9 mouse cellular contexts compared by ENCODE assay signal in genomic region chr5:140872532-140873038, GRCm38 (mm10). TPM values are rescaled to one million over a fixed set of nuclear protein-coding genes. Genes with fewer than 3 reads are reported as not detected.
DNase-seq lines count a peak whose midpoint lies in the region; ATAC-seq lines count a peak whose summit lies in the region.
"Had no signal": no experiment of that assay in that cellular context is flagged by ENCODE, and none has a peak within 500 bp of the region (broad histone marks: within the 10 kb centered on the region; RNA-seq: fewer than 3 reads in every experiment).

No protein-coding gene starts in this region.

- H3K4me1 ChIP-seq in forebrain, embryonic 12.5 days = peaks cover 18% of the 10 kb centered on the region
- H3K4me1 ChIP-seq in forebrain, embryonic 16.5 days (replicated peaks; ENCODE audit: control insufficient read depth, insufficient read depth, low read length) = peaks cover 6% of the 10 kb centered on the region; the same call in 1 of the 2 replicates
- peaks cover 19% of the 10 kb centered on the region for H3K4me1 ChIP-seq in intestine, embryonic 15.5 days (replicated peaks)
- peaks cover 2% of the 10 kb centered on the region; the same call in 1 of the 2 replicates for H3K4me1 ChIP-seq in midbrain, embryonic 11.5 days (ENCODE audit: control insufficient read depth, insufficient read depth, low read length)

- H3K36me3 ChIP-seq in forebrain, embryonic 12.5 days (replicated peaks) = no peaks in the 10 kb centered on the region
- H3K36me3 ChIP-seq in forebrain, embryonic 16.5 days (ENCODE audit: control insufficient read depth, insufficient read depth) = no peaks in the 10 kb centered on the region
- no peaks in the 10 kb centered on the region for H3K36me3 ChIP-seq in intestine, embryonic 15.5 days
- H3K36me3 ChIP-seq in midbrain, embryonic 11.5 days (ENCODE audit: control insufficient read depth, insufficient read depth, low read length) = no peaks in the 10 kb centered on the region

- 16% methylated on average over 11 of the region's 11 CpGs for WGBS in forebrain, embryonic 12.5 days
- WGBS in forebrain, embryonic 16.5 days = 25% methylated on average over 11 of the region's 11 CpGs
- 21% methylated on average over 11 of the region's 11 CpGs for WGBS in intestine, embryonic 15.5 days
- 29% methylated on average over 11 of the region's 11 CpGs for WGBS in midbrain, embryonic 11.5 days

- ATAC-seq in forebrain, embryonic 12.5 days (ENCODE audit: low FRiP score) = peak; percentile 36; the same call in 1 of the 2 replicates
- ATAC-seq in forebrain, embryonic 16.5 days = no peak
- ATAC-seq in intestine, embryonic 15.5 days = peak; percentile 72
- 0 out of 2 replicates have a peak, but pooled peaks have one; percentile 42 for ATAC-seq in midbrain, embryonic 11.5 days (ENCODE audit: low FRiP score)

- no peak overlapping the region for H3K9ac ChIP-seq in forebrain, embryonic 12.5 days
- H3K9ac ChIP-seq in forebrain, embryonic 16.5 days (replicated peaks; ENCODE audit: low read depth, low read length) = no peak overlapping the region
- H3K9ac ChIP-seq in intestine, embryonic 15.5 days = no peak overlapping the region
- no peak overlapping the region for H3K9ac ChIP-seq in midbrain, embryonic 11.5 days (ENCODE audit: low read length)

- no peaks in the 10 kb centered on the region for H3K9me3 ChIP-seq in forebrain, embryonic 12.5 days
- H3K9me3 ChIP-seq in forebrain, embryonic 16.5 days (ENCODE audit: control insufficient read depth, low read length) = no peaks in the 10 kb centered on the region
- no peaks in the 10 kb centered on the region for H3K9me3 ChIP-seq in intestine, embryonic 15.5 days
- H3K9me3 ChIP-seq in midbrain, embryonic 11.5 days (ENCODE audit: control insufficient read depth, low read length) = no peaks in the 10 kb centered on the region

- no peak overlapping the region for H3K27ac ChIP-seq in forebrain, embryonic 12.5 days
- no peak overlapping the region for H3K27ac ChIP-seq in forebrain, embryonic 16.5 days (ENCODE audit: low read length)
- peak overlapping the region; percentile 80 for H3K27ac ChIP-seq in intestine, embryonic 15.5 days
- H3K27ac ChIP-seq in midbrain, embryonic 11.5 days (ENCODE audit: low read depth, low read length) = no peak overlapping the region

- H3K4me2 ChIP-seq in forebrain, embryonic 12.5 days = peak overlapping the region; percentile 17
- H3K4me2 ChIP-seq in forebrain, embryonic 16.5 days (ENCODE audit: low read length) = no peak overlapping the region
- H3K4me2 ChIP-seq in intestine, embryonic 15.5 days (replicated peaks) = peak overlapping the region; percentile 45
- no peak overlapping the region for H3K4me2 ChIP-seq in midbrain, embryonic 11.5 days

- peaks cover 15% of the 10 kb centered on the region for H3K27me3 ChIP-seq in forebrain, embryonic 12.5 days
- peaks cover 11% of the 10 kb centered on the region; the same call in 1 of the 2 replicates for H3K27me3 ChIP-seq in forebrain, embryonic 16.5 days (replicated peaks; ENCODE audit: control insufficient read depth, insufficient read depth, low read length)
- H3K27me3 ChIP-seq in intestine, embryonic 15.5 days (replicated peaks) = no peaks in the 10 kb centered on the region
- no peaks in the 10 kb centered on the region for H3K27me3 ChIP-seq in midbrain, embryonic 11.5 days (ENCODE audit: control insufficient read depth, insufficient read depth, low read length)

- peak; percentile 42 to 66 for DNase-seq in CD8-positive naive resting alpha-beta T cell, adult 2 months (ENCODE audit: low read depth in 2 of 2, low spot score in 2 of 2)
- peak; percentile 88 for DNase-seq in midbrain, embryonic 11.5 days (ENCODE audit: low spot score, missing footprints)
- no peak for DNase-seq in left cerebral cortex, postnatal 4 days
- no peak for DNase-seq in right cerebral cortex, postnatal 25 days
- DNase-seq in urinary bladder, adult 2 months (ENCODE audit: low spot score) = no peak

- H3K4me3 ChIP-seq in forebrain, embryonic 12.5 days (replicated peaks) = no peak overlapping the region
- H3K4me3 ChIP-seq in forebrain, embryonic 16.5 days (replicated peaks; ENCODE audit: low read length) = no peak overlapping the region
- H3K4me3 ChIP-seq in intestine, embryonic 15.5 days (replicated peaks) = no peak overlapping the region
- no peak overlapping the region for H3K4me3 ChIP-seq in midbrain, embryonic 11.5 days (ENCODE audit: low read depth, low read length)
- H3K4me3 ChIP-seq: erythroblast, embryonic 14.5 days had no signal

- intact Hi-C loops in left cerebral cortex, postnatal 4 days (cut with DNase I) = no loop called here

RNA-seq across cellular contexts. Expression of gene Gna12, which starts 42.4 kb away (rescaled TPM):
- 11.8 and 23.9 TPM in 2 replicates for polyA plus RNA-seq in forebrain, embryonic 12.5 days (2016; fragmentation: Nextera tagmentation; extraction: Ambion mirVana)
- polyA plus RNA-seq in forebrain, embryonic 16.5 days (2015; fragmentation: Nextera tagmentation; extraction: Ambion mirVana) = 13.5 and 14.4 TPM in 2 replicates
- 29.5 and 37.8 TPM in 2 replicates for polyA plus RNA-seq in intestine, embryonic 15.5 days (2015; fragmentation: Nextera tagmentation; extraction: Ambion mirVana)
- 25.8 and 33.4 TPM in 2 replicates for polyA plus RNA-seq in midbrain, embryonic 11.5 days (2014; fragmentation: Nextera tagmentation; extraction: Ambion mirVana)
- 10 to 100 TPM; 77.3 to 82.0 TPM for total RNA-seq in left cerebral cortex, postnatal 4 days (2021)
- polyA plus RNA-seq in urinary bladder, adult 2 months (2012; rRNA removed) = 46.5 and 67.5 TPM in 2 replicates

Comparison
In these comparisons a context has a peak if more than half of its experiments do, and no peak if none do; other contexts are left out.
1. H3K4me2 ChIP-seq: peak in forebrain, embryonic 12.5 days (single experiment) and intestine, embryonic 15.5 days (single experiment); none in forebrain, embryonic 16.5 days (single experiment) and midbrain, embryonic 11.5 days (single experiment).
2. DNase-seq: peak in CD8-positive naive resting alpha-beta T cell, adult 2 months (2 of 2) and midbrain, embryonic 11.5 days (single experiment); none in left cerebral cortex, postnatal 4 days (single experiment), right cerebral cortex, postnatal 25 days (single experiment) and urinary bladder, adult 2 months (single experiment).